Mouse (Mus musculus): ENCODE measurements around the gene Olfr215. TPM values are rescaled to one million over a fixed set of nuclear protein-coding genes. Genes with fewer than 3 reads are reported as not detected.

Gene Olfr215
- not detected for polyA plus RNA-seq (2017; shearing (Covaris generic))

GRCm38 (mm10) chr6:116584095-116584494 lies at the start of gene Olfr215:
Gene Olfr215, minus strand, starts transcription at chr6:116584195.

GRCm38 (mm10) chr6:116628539-116629171 lies 44.7 kb upstream of the Olfr215 start, which contains the start of gene Zfp422:
Gene Zfp422, minus strand, starts transcription at chr6:116628999.

GRCm38 (mm10) chr6:116553935-116554334 lies 30.1 kb downstream of the Olfr215 start, which contains the start of gene Olfr214:
Gene Olfr214, plus strand, starts transcription at chr6:116554235.

GRCm38 (mm10) chr6:116550841-116551240 lies 33.2 kb downstream of the Olfr215 start, which contains the start of gene Gm5580:
Gene Gm5580, plus strand, starts transcription at chr6:116551141.

GRCm38 (mm10) chr6:116538156-116538555 lies 45.8 kb downstream of the Olfr215 start, which contains the start of gene Olfr213:
Gene Olfr213, plus strand, starts transcription at chr6:116538456.

Other genes starting within 250 kb of the Olfr215 start
- gene March8, start 246.2 kb downstream of the Olfr215 start, polyA plus RNA-seq (2017; shearing (Covaris generic)) = 0.45 TPM
- gene Alox5, start 123.0 kb downstream of the Olfr215 start, polyA plus RNA-seq (2017; shearing (Covaris generic)) = not detected
- gene Olfr211, start 95.1 kb downstream of the Olfr215 start, polyA plus RNA-seq (2017; shearing (Covaris generic)) = not detected
- not detected for gene Olfr212, start 77.7 kb downstream of the Olfr215 start, polyA plus RNA-seq (2017; shearing (Covaris generic))
- not detected for gene Olfr213, start 45.7 kb downstream of the Olfr215 start, polyA plus RNA-seq (2017; shearing (Covaris generic))
- 0.35 TPM for gene Gm5580, start 33.1 kb downstream of the Olfr215 start, polyA plus RNA-seq (2017; shearing (Covaris generic))
- not detected for gene Olfr214, start 30.0 kb downstream of the Olfr215 start, polyA plus RNA-seq (2017; shearing (Covaris generic))
- 45.2 TPM for gene Zfp422, start 44.8 kb upstream of the Olfr215 start, polyA plus RNA-seq (2017; shearing (Covaris generic))
- not detected for gene Depp1, start 66.4 kb upstream of the Olfr215 start, polyA plus RNA-seq (2017; shearing (Covaris generic))
- 1.8 TPM for gene Rassf4, start 89.8 kb upstream of the Olfr215 start, polyA plus RNA-seq (2017; shearing (Covaris generic))
- gene Tmem72, start 132.7 kb upstream of the Olfr215 start, polyA plus RNA-seq (2017; shearing (Covaris generic)) = 0.01 TPM